Mouse (Mus musculus): ENCODE data around the gene Slc17a9. TPM values are rescaled to one million over a fixed set of nuclear protein-coding genes. Genes with fewer than 3 reads are reported as not detected.

Gene Slc17a9
- total RNA-seq (2014; fragmentation: Nextera tagmentation) (1.2 and 2.0 TPM in 2 replicates), total RNA-seq (2017) (0.06 TPM in 1 of 2 replicates, not detected in the other), polyA plus RNA-seq (2012) (0.26 and 0.36 TPM in 2 replicates)

GRCm38 (mm10) chr2:180724585-180725413, at the start of gene Slc17a9:
Slc17a9 (plus strand) TSS chr2:180725263.
- H3K9me3 ChIP-seq (replicated peaks): no peaks in the 10 kb centered on the region
- peaks cover 20% of the 10 kb centered on the region for H3K27me3 ChIP-seq (ENCODE audit: insufficient read depth, low read length)
- no peak for TF ChIP-seq POLR2AphosphoS5 (IDR thresholded peaks at IDR 0.05; ENCODE audit: insufficient replicate concordance, low read depth, low read length)
- TF ChIP-seq TAL1 (conservative IDR thresholded peaks at IDR 0.05; ENCODE audit: low read depth, low read length): no peak
- no peak for TF ChIP-seq GATA2 (IDR thresholded peaks at IDR 0.05; ENCODE audit: borderline replicate concordance, low read depth, low read length)
- TF ChIP-seq CTCF (IDR thresholded peaks at IDR 0.05; ENCODE audit: low read depth, low read length): no peak
- ATAC-seq (ENCODE audit: extremely low read depth, insufficient number of reproducible peaks, low FRiP score, poor library complexity, severe bottlenecking): peak; percentile 58
- H3K4me3 ChIP-seq (ENCODE audit: low read depth, low read length): peak within 1 kb of the TSS; percentile 59; the same call in 1 of the 2 replicates
- peak; percentile 43 for DNase-seq (ENCODE audit: low spot score)
- peaks cover 51% of the 10 kb centered on the region for H3K4me1 ChIP-seq (ENCODE audit: insufficient read depth, low read depth, low read length)
- H3K36me3 ChIP-seq (replicated peaks): peaks cover 59% of the 10 kb centered on the region

DNA sequence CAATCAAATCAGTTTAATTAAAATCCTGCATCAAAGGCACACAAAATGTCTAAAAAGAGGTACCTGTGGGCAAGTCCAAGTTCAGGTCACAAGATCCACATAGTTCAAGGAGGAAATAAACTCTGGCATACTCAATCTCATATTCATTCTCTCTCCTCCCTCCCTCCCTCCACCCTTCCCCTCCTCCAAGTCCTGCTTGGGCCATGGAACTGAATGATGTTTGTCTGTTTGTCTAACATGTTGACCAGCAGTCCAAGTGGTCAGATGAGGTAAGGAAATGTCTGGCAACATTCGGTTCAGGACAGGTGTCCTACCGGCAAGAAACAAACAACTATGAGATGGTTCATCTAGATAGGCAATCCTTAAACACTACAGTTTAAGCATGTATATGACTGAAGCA, 48.4 kb upstream of the Slc17a9 start:
- ATAC-seq (ENCODE audit: extremely low read depth, insufficient number of reproducible peaks, low FRiP score, poor library complexity, severe bottlenecking) (no peak), DNase-seq (ENCODE audit: low spot score) (no peak)
- H3K36me3 ChIP-seq (replicated peaks): peaks cover 95% of the 10 kb centered on the region
- TF ChIP-seq GATA2 (IDR thresholded peaks at IDR 0.05; ENCODE audit: borderline replicate concordance, low read depth, low read length) (no peak), CTCF (IDR thresholded peaks at IDR 0.05; ENCODE audit: low read depth, low read length) (no peak), TAL1 (conservative IDR thresholded peaks at IDR 0.05; ENCODE audit: low read depth, low read length) (no peak), GATA1 (IDR thresholded peaks at IDR 0.05; ENCODE audit: borderline replicate concordance, low read length) (no peak), POLR2AphosphoS5 (IDR thresholded peaks at IDR 0.05; ENCODE audit: insufficient replicate concordance, low read depth, low read length) (no peak; the same call in 1 of the 2 replicates)
- no peaks in the 10 kb centered on the region for H3K27me3 ChIP-seq (ENCODE audit: insufficient read depth, low read length)
- H3K4me1 ChIP-seq (ENCODE audit: insufficient read depth, low read depth, low read length): peaks cover 10% of the 10 kb centered on the region
- H3K4me3 ChIP-seq (ENCODE audit: low read depth, low read length): no peak overlapping the region
- H3K9me3 ChIP-seq (replicated peaks): no peaks in the 10 kb centered on the region

DNA sequence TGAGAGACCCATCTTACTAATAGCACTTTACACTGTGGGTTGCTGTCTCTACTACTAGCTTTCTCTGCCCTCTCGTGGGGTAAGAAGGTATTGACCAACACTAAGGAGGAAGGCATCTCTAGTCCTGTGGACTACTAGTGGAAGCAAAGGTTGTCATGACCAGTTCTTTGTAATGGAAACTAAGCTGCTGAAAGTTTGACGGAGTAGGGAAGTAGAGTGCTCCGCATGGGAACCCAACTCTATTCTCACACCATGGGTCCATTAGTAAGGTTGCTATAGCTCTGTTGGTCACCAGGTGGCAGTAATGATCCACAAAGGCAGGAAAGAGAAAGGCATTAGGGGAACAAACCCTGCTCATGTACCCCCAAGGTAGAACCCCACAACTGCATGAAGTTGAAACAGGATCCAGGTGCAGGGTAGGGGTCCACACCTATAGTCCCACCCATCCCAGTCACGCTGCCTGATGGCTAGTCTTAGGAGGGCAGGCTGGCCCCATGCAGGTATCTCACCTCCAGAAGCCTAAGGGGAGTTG, 46.4 kb upstream of the Slc17a9 start:
- H3K9me3 ChIP-seq (replicated peaks): no peaks in the 10 kb centered on the region
- H3K4me3 ChIP-seq (ENCODE audit: low read depth, low read length): no peak overlapping the region
- H3K27me3 ChIP-seq (ENCODE audit: insufficient read depth, low read length): no peaks in the 10 kb centered on the region
- peak; percentile 91 for TF ChIP-seq CTCF (IDR thresholded peaks at IDR 0.05; ENCODE audit: low read depth, low read length)
- no peak for TF ChIP-seq POLR2AphosphoS5 (IDR thresholded peaks at IDR 0.05; ENCODE audit: insufficient replicate concordance, low read depth, low read length)
- TF ChIP-seq GATA2 (IDR thresholded peaks at IDR 0.05; ENCODE audit: borderline replicate concordance, low read depth, low read length): no peak
- ATAC-seq (ENCODE audit: extremely low read depth, insufficient number of reproducible peaks, low FRiP score, poor library complexity, severe bottlenecking) (peak; percentile 68), DNase-seq (ENCODE audit: low spot score) (peak; percentile 57)
- peaks cover 95% of the 10 kb centered on the region for H3K36me3 ChIP-seq (replicated peaks)
- H3K4me1 ChIP-seq (ENCODE audit: insufficient read depth, low read depth, low read length): peaks cover 10% of the 10 kb centered on the region

DNA sequence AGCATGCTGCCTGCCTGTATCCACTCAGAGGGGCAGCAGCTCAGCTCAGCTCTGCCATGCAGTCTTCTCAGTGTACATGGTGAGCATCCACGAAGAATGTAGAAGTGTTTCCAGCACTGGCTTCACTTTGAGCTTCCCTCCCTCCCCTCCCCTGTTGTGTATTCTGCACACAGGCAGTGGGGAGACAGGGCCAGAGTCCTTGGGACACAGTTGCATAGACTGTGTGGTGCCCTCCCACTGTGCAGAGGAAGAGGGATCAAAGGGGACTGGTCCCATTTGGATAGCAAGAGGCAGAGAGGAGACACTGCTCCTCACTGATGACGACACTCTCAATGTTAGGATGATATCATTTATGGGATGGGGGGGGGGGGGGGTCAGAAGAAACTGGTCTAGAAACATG, 43.8 kb upstream of the Slc17a9 start:
- H3K36me3 ChIP-seq (replicated peaks): peaks cover 98% of the 10 kb centered on the region
- H3K9me3 ChIP-seq (replicated peaks): no peaks in the 10 kb centered on the region
- peaks cover 10% of the 10 kb centered on the region for H3K4me1 ChIP-seq (ENCODE audit: insufficient read depth, low read depth, low read length)
- TF ChIP-seq GATA2 (IDR thresholded peaks at IDR 0.05; ENCODE audit: borderline replicate concordance, low read depth, low read length) (no peak), POLR2AphosphoS5 (IDR thresholded peaks at IDR 0.05; ENCODE audit: insufficient replicate concordance, low read depth, low read length) (no peak), GATA1 (IDR thresholded peaks at IDR 0.05; ENCODE audit: borderline replicate concordance, low read length) (no peak), TAL1 (conservative IDR thresholded peaks at IDR 0.05; ENCODE audit: low read depth, low read length) (no peak), CTCF (IDR thresholded peaks at IDR 0.05; ENCODE audit: low read depth, low read length) (no peak)
- no peaks in the 10 kb centered on the region for H3K27me3 ChIP-seq (ENCODE audit: insufficient read depth, low read length)
- DNase-seq (ENCODE audit: low spot score) (no peak), ATAC-seq (ENCODE audit: extremely low read depth, insufficient number of reproducible peaks, low FRiP score, poor library complexity, severe bottlenecking) (no peak)
- H3K4me3 ChIP-seq (ENCODE audit: low read depth, low read length): no peak overlapping the region

DNA sequence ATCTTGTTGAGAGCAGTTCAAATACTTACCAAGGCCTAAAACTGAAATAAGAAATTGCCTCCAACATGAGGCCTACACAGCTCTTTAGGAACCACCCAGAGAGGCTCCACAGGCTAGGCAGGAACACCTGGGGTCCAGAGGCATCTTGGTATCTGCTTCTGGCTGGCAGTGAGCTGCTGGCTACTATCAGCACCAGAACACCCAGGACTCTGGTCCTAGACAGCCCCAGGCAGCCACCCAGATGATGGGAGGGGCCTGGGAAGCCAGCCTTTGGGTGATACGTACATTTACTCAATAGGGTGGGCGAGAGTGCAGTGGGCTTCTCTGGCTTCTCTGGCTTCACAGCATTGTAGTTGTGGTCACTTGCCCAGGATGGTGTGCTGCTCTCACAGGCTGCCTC, 41.5 kb upstream of the Slc17a9 start:
- ATAC-seq (ENCODE audit: extremely low read depth, insufficient number of reproducible peaks, low FRiP score, poor library complexity, severe bottlenecking) (no peak), DNase-seq (ENCODE audit: low spot score) (no peak)
- Histone ChIP-seq H3K4me3 (ENCODE audit: low read depth, low read length) (no peak overlapping the region), H3K36me3 (replicated peaks) (peaks cover 100% of the 10 kb centered on the region), H3K4me1 (ENCODE audit: insufficient read depth, low read depth, low read length) (peaks cover 9% of the 10 kb centered on the region), H3K27me3 (ENCODE audit: insufficient read depth, low read length) (no peaks in the 10 kb centered on the region), H3K9me3 (replicated peaks) (no peaks in the 10 kb centered on the region)
- TF ChIP-seq TAL1 (conservative IDR thresholded peaks at IDR 0.05; ENCODE audit: low read depth, low read length): no peak
- no peak for TF ChIP-seq CTCF (IDR thresholded peaks at IDR 0.05; ENCODE audit: low read depth, low read length)
- no peak for TF ChIP-seq GATA1 (IDR thresholded peaks at IDR 0.05; ENCODE audit: borderline replicate concordance, low read length)
- TF ChIP-seq GATA2 (IDR thresholded peaks at IDR 0.05; ENCODE audit: borderline replicate concordance, low read depth, low read length): no peak
- no peak for TF ChIP-seq POLR2AphosphoS5 (IDR thresholded peaks at IDR 0.05; ENCODE audit: insufficient replicate concordance, low read depth, low read length)

GRCm38 (mm10) chr2:180684031-180684430, 41.0 kb upstream of the Slc17a9 start:
- H3K36me3 ChIP-seq (replicated peaks): peaks cover 100% of the 10 kb centered on the region
- H3K4me1 ChIP-seq (ENCODE audit: insufficient read depth, low read depth, low read length): peaks cover 4% of the 10 kb centered on the region
- DNase-seq (ENCODE audit: low spot score) (no peak), ATAC-seq (ENCODE audit: extremely low read depth, insufficient number of reproducible peaks, low FRiP score, poor library complexity, severe bottlenecking) (no peak)
- TF ChIP-seq GATA2 (IDR thresholded peaks at IDR 0.05; ENCODE audit: borderline replicate concordance, low read depth, low read length): no peak
- TF ChIP-seq CTCF (IDR thresholded peaks at IDR 0.05; ENCODE audit: low read depth, low read length): no peak
- no peak for TF ChIP-seq POLR2AphosphoS5 (IDR thresholded peaks at IDR 0.05; ENCODE audit: insufficient replicate concordance, low read depth, low read length)
- TF ChIP-seq GATA1 (IDR thresholded peaks at IDR 0.05; ENCODE audit: borderline replicate concordance, low read length): no peak
- TF ChIP-seq TAL1 (conservative IDR thresholded peaks at IDR 0.05; ENCODE audit: low read depth, low read length): no peak
- no peak overlapping the region for H3K4me3 ChIP-seq (ENCODE audit: low read depth, low read length)
- no peaks in the 10 kb centered on the region for H3K27me3 ChIP-seq (ENCODE audit: insufficient read depth, low read length)
- no peaks in the 10 kb centered on the region for H3K9me3 ChIP-seq (replicated peaks)

All from G1E (cell line).